Mouse (Mus musculus): ENCODE results near the gene Entpd8. TPM values are rescaled to one million over a fixed set of nuclear protein-coding genes. Genes with fewer than 3 reads are reported as not detected.

The Entpd8 gene
- not detected for total RNA-seq (2021)
- not detected in 2 replicates for polyA plus RNA-seq (2012; rRNA removed)
- long read RNA-seq, result 0 reads

DNA sequence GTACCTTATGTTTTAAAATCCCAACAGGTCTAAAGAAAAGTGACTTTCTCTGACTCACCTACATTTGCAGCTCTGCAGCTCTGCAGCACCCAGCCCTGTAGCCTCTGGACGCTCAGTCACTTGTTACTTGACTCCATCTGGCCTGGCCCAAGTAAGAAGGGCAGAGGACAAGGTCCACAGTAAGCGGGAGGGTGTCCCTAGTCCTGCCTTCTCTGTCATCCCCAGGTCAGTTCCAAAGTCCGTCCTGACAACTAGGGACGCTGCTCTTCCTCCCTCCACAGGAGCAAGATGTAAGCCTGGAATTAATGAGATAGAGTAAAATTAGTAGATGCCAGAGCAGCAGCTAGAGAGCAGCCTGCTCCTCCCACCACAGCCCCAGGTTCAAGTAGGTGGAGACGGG lies at the start of gene Entpd8:
TSS of gene Entpd8 (plus strand) at position 229 of the 400 bp plus-strand sequence.
- Histone ChIP-seq H3K36me3 (ENCODE audit: control insufficient read depth, insufficient read depth, low read length) (no peaks in the 10 kb centered on the region), H3K27me3 (ENCODE audit: control insufficient read depth, insufficient read depth, low read length) (no peaks in the 10 kb centered on the region), H3K9ac (ENCODE audit: low read depth, low read length) (no peak within 1 kb of the TSS), H3K79me2 (replicated peaks; ENCODE audit: control insufficient read depth, insufficient read depth, low read length) (no peaks in the 10 kb centered on the region), H3K27ac (no peak within 1 kb of the TSS), H3K4me1 (ENCODE audit: control insufficient read depth, insufficient read depth, low read length) (no peaks in the 10 kb centered on the region), H3K4me3 (no peak within 1 kb of the TSS)
- no peak for DNase-seq
- 54% methylated on average over 5 of the region's 5 CpGs for WGBS
- intact Hi-C loops (cut with DNase I), result no loop called here
- TF ChIP-seq EP300 (IDR thresholded peaks at IDR 0.05; ENCODE audit: insufficient read depth, low read depth, low read length) (no peak), CTCF (IDR thresholded peaks at IDR 0.05) (no peak), POLR2A (IDR thresholded peaks at IDR 0.05; ENCODE audit: insufficient read depth, low read depth, low read length) (no peak)

DNA sequence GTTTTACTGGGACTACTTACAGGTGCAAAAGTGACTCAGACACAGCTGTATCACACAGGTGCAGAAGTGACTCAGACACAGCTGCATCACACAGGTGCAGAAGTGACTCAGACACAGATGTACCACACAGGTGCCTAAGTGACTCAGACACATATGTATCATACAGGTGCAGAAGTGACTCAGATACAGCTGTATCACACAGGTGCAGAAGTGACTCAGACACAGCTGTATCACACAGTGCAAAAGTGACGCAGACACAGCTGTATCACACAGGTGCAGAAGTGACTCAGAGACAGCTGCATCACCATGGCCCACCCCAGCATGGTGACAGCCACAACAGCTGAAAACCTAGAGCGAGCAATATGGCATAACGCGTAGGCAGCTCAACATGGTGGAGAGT lies 45.1 kb upstream of the Entpd8 start:
- intact Hi-C loops (cut with DNase I), result no loop called here

DNA sequence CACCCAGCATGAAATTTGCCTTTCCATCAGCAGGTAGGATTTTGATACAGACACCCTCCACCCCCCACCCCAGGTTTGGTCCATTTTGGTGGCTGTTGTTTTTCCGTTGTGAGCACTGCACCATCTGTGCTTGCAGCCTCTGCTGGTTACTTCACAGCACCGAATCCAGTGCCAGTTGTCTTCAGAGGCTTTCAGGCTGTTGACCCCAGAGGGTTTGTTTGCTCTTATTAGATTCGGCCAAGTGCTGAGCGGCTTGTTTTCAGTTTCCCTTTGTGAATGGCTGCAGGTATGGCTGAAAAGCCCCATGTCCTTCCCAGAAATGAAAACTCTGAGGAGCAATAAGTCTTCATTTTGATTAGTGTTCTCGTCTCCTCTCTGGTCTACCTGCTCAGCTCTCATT lies 40.0 kb upstream of the Entpd8 start:
- 89% methylated on average over 5 of the region's 5 CpGs for WGBS
- TF ChIP-seq EP300 (IDR thresholded peaks at IDR 0.05; ENCODE audit: insufficient read depth, low read depth, low read length) (no peak), POLR2A (IDR thresholded peaks at IDR 0.05; ENCODE audit: insufficient read depth, low read depth, low read length) (no peak), CTCF (IDR thresholded peaks at IDR 0.05) (no peak)
- Histone ChIP-seq H3K27ac (no peak overlapping the region), H3K79me2 (replicated peaks; ENCODE audit: control insufficient read depth, insufficient read depth, low read length) (no peaks in the 10 kb centered on the region), H3K9ac (ENCODE audit: low read depth, low read length) (no peak overlapping the region), H3K4me3 (no peak overlapping the region), H3K4me1 (ENCODE audit: control insufficient read depth, insufficient read depth, low read length) (no peaks in the 10 kb centered on the region), H3K27me3 (ENCODE audit: control insufficient read depth, insufficient read depth, low read length) (no peaks in the 10 kb centered on the region), H3K36me3 (ENCODE audit: control insufficient read depth, insufficient read depth, low read length) (no peaks in the 10 kb centered on the region)
- intact Hi-C loops (cut with DNase I), result no loop called here
- DNase-seq, result no peak

More for the DNA sequence above, 45.1 kb upstream of the Entpd8 start:
- H3K27ac ChIP-seq, result no peak overlapping the region
- TF ChIP-seq POLR2A (IDR thresholded peaks at IDR 0.05; ENCODE audit: insufficient read depth, low read depth, low read length) (no peak), CTCF (IDR thresholded peaks at IDR 0.05) (no peak), EP300 (IDR thresholded peaks at IDR 0.05; ENCODE audit: insufficient read depth, low read depth, low read length) (no peak)
- no peak for DNase-seq
- no peaks in the 10 kb centered on the region for H3K79me2 ChIP-seq (replicated peaks; ENCODE audit: control insufficient read depth, insufficient read depth, low read length)
- H3K4me1 ChIP-seq (ENCODE audit: control insufficient read depth, insufficient read depth, low read length), result no peaks in the 10 kb centered on the region
- H3K9ac ChIP-seq (ENCODE audit: low read depth, low read length), result no peak overlapping the region
- 96% methylated on average over 4 of the region's 4 CpGs for WGBS
- H3K36me3 ChIP-seq (ENCODE audit: control insufficient read depth, insufficient read depth, low read length), result no peaks in the 10 kb centered on the region
- H3K27me3 ChIP-seq (ENCODE audit: control insufficient read depth, insufficient read depth, low read length), result no peaks in the 10 kb centered on the region
- H3K4me3 ChIP-seq, result no peak overlapping the region

DNA sequence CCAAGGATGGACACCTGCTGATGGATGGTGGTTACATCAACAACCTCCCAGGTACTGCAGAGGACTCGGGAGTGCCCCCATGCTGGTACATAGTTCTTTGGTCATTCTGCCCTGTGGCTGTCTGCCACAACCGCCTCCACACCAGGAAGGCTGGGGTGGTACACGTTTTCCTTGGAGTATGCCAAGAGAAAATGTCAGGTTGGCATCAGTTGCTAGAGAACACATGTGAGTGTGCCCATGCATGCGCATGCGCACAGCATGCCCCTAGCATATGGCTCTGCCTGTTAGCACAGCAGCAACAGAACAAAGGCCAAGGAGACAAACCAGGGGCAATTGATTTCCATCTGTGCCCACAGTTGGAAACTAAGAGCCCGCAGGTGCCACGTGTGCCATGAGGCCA lies 29.2 kb upstream of the Entpd8 start:
- Histone ChIP-seq H3K79me2 (replicated peaks; ENCODE audit: control insufficient read depth, insufficient read depth, low read length) (no peaks in the 10 kb centered on the region), H3K36me3 (ENCODE audit: control insufficient read depth, insufficient read depth, low read length) (no peaks in the 10 kb centered on the region), H3K27ac (no peak overlapping the region), H3K4me3 (no peak overlapping the region), H3K9ac (ENCODE audit: low read depth, low read length) (no peak overlapping the region), H3K4me1 (ENCODE audit: control insufficient read depth, insufficient read depth, low read length) (0 out of 2 replicates have a peak, but pooled peaks cover 1% of the 10 kb centered on the region), H3K27me3 (ENCODE audit: control insufficient read depth, insufficient read depth, low read length) (no peaks in the 10 kb centered on the region)
- 90% methylated on average over 7 of the region's 7 CpGs for WGBS
- intact Hi-C loops (cut with DNase I), result no loop called here
- no peak for DNase-seq
- TF ChIP-seq POLR2A (IDR thresholded peaks at IDR 0.05; ENCODE audit: insufficient read depth, low read depth, low read length) (no peak), EP300 (IDR thresholded peaks at IDR 0.05; ENCODE audit: insufficient read depth, low read depth, low read length) (no peak), CTCF (IDR thresholded peaks at IDR 0.05) (no peak)

DNA sequence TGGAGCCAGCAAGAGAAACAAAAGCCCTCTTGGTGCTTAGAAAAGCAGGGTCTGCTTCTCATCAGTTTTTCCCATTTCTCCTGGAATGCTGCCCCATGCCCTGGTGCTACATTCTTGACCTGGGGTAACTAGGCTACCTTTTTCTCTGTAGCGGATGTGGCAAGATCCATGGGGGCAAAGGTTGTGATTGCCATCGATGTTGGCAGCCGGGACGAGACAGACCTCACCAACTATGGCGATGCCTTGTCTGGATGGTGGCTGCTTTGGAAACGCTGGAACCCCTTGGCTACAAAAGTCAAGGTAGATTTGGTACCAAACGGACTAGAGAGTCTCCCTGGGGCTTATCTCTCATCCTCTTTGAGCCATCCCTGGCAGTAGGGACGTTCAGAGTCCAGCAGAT lies 28.7 kb upstream of the Entpd8 start:
- no peaks in the 10 kb centered on the region for H3K36me3 ChIP-seq (ENCODE audit: control insufficient read depth, insufficient read depth, low read length)
- no peak overlapping the region for H3K9ac ChIP-seq (ENCODE audit: low read depth, low read length)
- DNase-seq, result no peak
- 91% methylated on average over 8 of the region's 8 CpGs for WGBS
- H3K79me2 ChIP-seq (replicated peaks; ENCODE audit: control insufficient read depth, insufficient read depth, low read length), result no peaks in the 10 kb centered on the region
- no peaks in the 10 kb centered on the region for H3K27me3 ChIP-seq (ENCODE audit: control insufficient read depth, insufficient read depth, low read length)
- H3K27ac ChIP-seq, result no peak overlapping the region
- H3K4me1 ChIP-seq (ENCODE audit: control insufficient read depth, insufficient read depth, low read length), result 0 out of 2 replicates have a peak, but pooled peaks cover 1% of the 10 kb centered on the region
- H3K4me3 ChIP-seq, result no peak overlapping the region
- no peak for TF ChIP-seq POLR2A (IDR thresholded peaks at IDR 0.05; ENCODE audit: insufficient read depth, low read depth, low read length)
- no peak for TF ChIP-seq CTCF (IDR thresholded peaks at IDR 0.05)
- TF ChIP-seq EP300 (IDR thresholded peaks at IDR 0.05; ENCODE audit: insufficient read depth, low read depth, low read length), result no peak
- intact Hi-C loops (cut with DNase I), result no loop called here

DNA sequence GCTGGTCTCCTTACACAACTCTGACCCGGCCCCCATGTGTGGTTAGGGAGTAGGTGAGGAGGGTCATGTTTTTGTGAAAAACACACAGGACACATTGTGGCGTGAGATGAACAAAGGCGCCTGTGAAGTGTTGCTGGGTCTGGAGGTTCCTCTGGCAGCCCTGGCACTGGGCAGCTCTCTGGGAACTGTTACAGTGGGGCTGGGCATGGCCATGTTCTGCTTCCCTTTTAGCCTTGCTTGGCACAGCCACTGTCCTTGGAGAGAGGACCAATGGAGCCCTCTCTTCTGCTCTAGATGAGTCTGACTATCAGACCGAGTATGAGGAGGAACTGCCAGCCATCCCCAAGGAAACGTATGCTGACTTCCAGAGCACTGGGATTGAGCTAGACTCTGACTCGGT lies 27.0 kb upstream of the Entpd8 start:
- Histone ChIP-seq H3K4me1 (ENCODE audit: control insufficient read depth, insufficient read depth, low read length) (0 out of 2 replicates have a peak, but pooled peaks cover 1% of the 10 kb centered on the region), H3K9ac (ENCODE audit: low read depth, low read length) (no peak overlapping the region), H3K79me2 (replicated peaks; ENCODE audit: control insufficient read depth, insufficient read depth, low read length) (no peaks in the 10 kb centered on the region), H3K36me3 (ENCODE audit: control insufficient read depth, insufficient read depth, low read length) (no peaks in the 10 kb centered on the region), H3K27ac (no peak overlapping the region), H3K4me3 (no peak overlapping the region), H3K27me3 (ENCODE audit: control insufficient read depth, insufficient read depth, low read length) (no peaks in the 10 kb centered on the region)
- WGBS, result 82% methylated on average over 6 of the region's 6 CpGs
- intact Hi-C loops (cut with DNase I), result no loop called here
- TF ChIP-seq EP300 (IDR thresholded peaks at IDR 0.05; ENCODE audit: insufficient read depth, low read depth, low read length) (no peak), CTCF (IDR thresholded peaks at IDR 0.05) (no peak), POLR2A (IDR thresholded peaks at IDR 0.05; ENCODE audit: insufficient read depth, low read depth, low read length) (no peak)
- peak in 1 of 2 experiments; percentile 23 for DNase-seq

Data from heart, adult 2 months (tissue).